Mouse (Mus musculus): ENCODE measurements around the gene Zfp628.

DNA sequence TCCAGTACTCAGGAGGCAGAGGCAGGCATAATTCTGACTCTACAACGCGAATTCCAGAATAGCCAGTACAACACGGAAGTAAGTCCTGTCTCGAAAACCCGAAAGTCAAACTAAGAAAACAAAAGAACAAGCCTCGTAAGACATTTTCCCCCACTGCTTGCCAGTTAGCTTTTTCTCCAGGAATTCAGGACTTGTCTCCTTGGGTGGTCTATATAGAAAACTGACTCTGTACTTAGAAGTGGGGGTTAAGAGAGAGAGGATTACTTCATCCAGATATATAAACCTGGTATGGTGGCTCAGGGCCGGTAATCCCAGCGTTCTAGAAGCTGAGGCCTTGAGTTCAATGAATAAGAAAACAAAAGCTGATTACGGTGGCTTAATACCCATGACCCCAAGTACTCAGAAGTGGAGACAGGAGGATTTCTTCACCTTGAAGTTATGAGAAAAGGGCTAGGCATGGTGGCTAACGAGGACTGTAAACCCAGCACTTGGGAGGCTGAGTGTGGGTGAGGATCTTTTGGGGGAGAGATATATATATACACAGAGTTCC, 48.3 kb upstream of the Zfp628 start:
- TF ChIP-seq CTCF (IDR thresholded peaks at IDR 0.05; ENCODE audit: borderline replicate concordance, insufficient read depth, low read depth, low read length) (no peak), POLR2A (IDR thresholded peaks at IDR 0.05; ENCODE audit: borderline replicate concordance, insufficient read depth, low read length) (no peak)

Measured in cerebellum, adult 2 months (tissue).